In genomic region chr4:25416330-25416729, GRCm38 (mm10) we compare ENCODE assay signal across 27 mouse cellular contexts.
"Had no signal": no experiment of that assay in that cellular context is flagged by ENCODE, and none has a peak within 500 bp of the region (broad histone marks: within the 10 kb centered on the region; RNA-seq: fewer than 3 reads in every experiment).

No protein-coding gene starts in this region.

- H3K4me3 ChIP-seq: embryonic facial prominence, embryonic 10.5 days; embryonic facial prominence, embryonic 12.5 days; embryonic facial prominence, embryonic 13.5 days; embryonic facial prominence, embryonic 15.5 days; erythroblast, embryonic 14.5 days; forebrain, embryonic 10.5 days; forebrain, embryonic 12.5 days; forebrain, embryonic 13.5 days; forebrain, embryonic 15.5 days; gastrocnemius, adult 2 months had no signal

- DNase-seq: cerebellum, adult 18-20 months; cerebellum, adult 2 months; cerebellum, adult 8-10 months; cerebellum, adult 9-10 months; cerebellum, adult 9-11 months; cerebellum, postnatal 10 days; cerebellum, postnatal 14 days; cerebellum, postnatal 25 days; cerebellum, postnatal 36 days; embryo, embryonic 11 days; forebrain, postnatal 0 days; gastrocnemius, adult 2 months; gastrocnemius, postnatal 10 days; gastrocnemius, postnatal 14 days; gastrocnemius, postnatal 25 days; gastrocnemius, postnatal 36 days; heart, adult 11 months had no signal

- H3K4me2 ChIP-seq: embryonic facial prominence, embryonic 12.5 days; embryonic facial prominence, embryonic 13.5 days; embryonic facial prominence, embryonic 15.5 days; forebrain, embryonic 12.5 days; forebrain, embryonic 13.5 days; forebrain, embryonic 15.5 days had no signal

- H3K4me1 ChIP-seq: embryonic facial prominence, embryonic 10.5 days; embryonic facial prominence, embryonic 12.5 days; embryonic facial prominence, embryonic 13.5 days; embryonic facial prominence, embryonic 15.5 days; forebrain, embryonic 10.5 days; forebrain, embryonic 12.5 days; forebrain, embryonic 13.5 days; forebrain, embryonic 15.5 days had no signal

- H3K9ac ChIP-seq: embryonic facial prominence, embryonic 12.5 days; embryonic facial prominence, embryonic 13.5 days; embryonic facial prominence, embryonic 15.5 days; forebrain, embryonic 12.5 days; forebrain, embryonic 13.5 days; forebrain, embryonic 15.5 days; forebrain, postnatal 0 days had no signal

- H3K27me3 ChIP-seq: embryonic facial prominence, embryonic 12.5 days; embryonic facial prominence, embryonic 13.5 days; embryonic facial prominence, embryonic 15.5 days; forebrain, embryonic 12.5 days; forebrain, embryonic 13.5 days; forebrain, embryonic 15.5 days had no signal

- H3K27ac ChIP-seq: embryonic facial prominence, embryonic 10.5 days; embryonic facial prominence, embryonic 12.5 days; embryonic facial prominence, embryonic 13.5 days; embryonic facial prominence, embryonic 15.5 days; forebrain, embryonic 10.5 days; forebrain, embryonic 12.5 days; forebrain, embryonic 13.5 days; forebrain, embryonic 15.5 days; gastrocnemius, adult 2 months had no signal

- ATAC-seq: forebrain, embryonic 15.5 days; forebrain, embryonic 16.5 days; forebrain, postnatal 0 days had no signal

- H3K36me3 ChIP-seq: embryonic facial prominence, embryonic 10.5 days; embryonic facial prominence, embryonic 12.5 days; embryonic facial prominence, embryonic 13.5 days; embryonic facial prominence, embryonic 15.5 days; forebrain, embryonic 10.5 days; forebrain, embryonic 12.5 days; forebrain, embryonic 15.5 days had no signal

- H3K9me3 ChIP-seq: embryonic facial prominence, embryonic 10.5 days; embryonic facial prominence, embryonic 12.5 days; embryonic facial prominence, embryonic 13.5 days; embryonic facial prominence, embryonic 15.5 days; forebrain, embryonic 10.5 days; forebrain, embryonic 12.5 days; forebrain, embryonic 13.5 days; forebrain, embryonic 15.5 days had no signal
